Mouse (Mus musculus): Measurements from ENCODE around the gene Mcm8.

DNA sequence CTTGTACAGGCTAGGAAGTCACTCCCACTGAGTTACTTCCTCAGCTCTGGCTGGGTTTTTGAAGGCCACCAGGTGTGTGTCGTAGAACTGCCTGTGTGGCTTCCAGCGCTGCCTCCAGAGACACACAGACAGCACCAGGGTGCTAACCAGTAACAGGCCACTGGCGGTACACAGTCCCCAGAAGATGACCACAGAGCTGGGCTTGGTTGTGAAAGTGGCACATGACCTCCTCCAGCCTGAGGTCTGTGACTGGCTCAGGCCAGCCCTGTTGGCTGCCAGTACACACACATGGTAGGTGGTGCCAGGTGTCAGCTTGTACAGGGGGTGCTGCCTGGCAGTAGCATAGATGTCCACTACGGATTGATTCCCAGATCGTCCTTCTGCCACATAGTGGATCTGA lies 53.7 kb downstream of the Mcm8 start:
- TF ChIP-seq GATA1 (IDR thresholded peaks at IDR 0.05; ENCODE audit: borderline replicate concordance, low read length) (no peak), FLI1 (IDR thresholded peaks at IDR 0.05; ENCODE audit: low read length) (no peak)

Measured in megakaryocyte, embryonic 14.5 days (primary cell).